Comparison of ENCODE assay signal across 17 mouse cellular contexts in the genomic region with DNA sequence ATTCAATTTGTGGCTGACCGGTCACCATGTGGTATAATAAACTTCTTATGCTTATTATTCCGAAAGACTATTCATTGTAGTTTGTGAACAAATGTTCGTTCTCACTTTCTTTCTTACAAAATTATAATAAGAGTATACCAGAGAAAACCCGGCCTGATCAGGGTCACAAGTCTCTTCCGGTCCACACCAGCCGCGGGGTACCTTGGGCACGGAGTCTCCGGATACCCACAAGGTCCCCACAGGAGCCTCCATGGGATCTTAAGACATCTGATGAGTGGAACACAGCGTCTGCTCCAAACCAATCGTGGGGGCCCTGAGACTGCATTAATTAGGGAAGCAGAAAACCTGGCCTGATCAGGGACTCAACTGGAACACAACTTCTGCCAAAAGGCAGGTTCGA. TPM values are rescaled to one million over a fixed set of nuclear protein-coding genes. Genes with fewer than 3 reads are reported as not detected.
DNase-seq lines count a peak whose midpoint lies in the region.
"Had no signal": no experiment of that assay in that cellular context is flagged by ENCODE, and none has a peak within 500 bp of the region (broad histone marks: within the 10 kb centered on the region; RNA-seq: fewer than 3 reads in every experiment).

No protein-coding gene starts in this region.

- H3K27ac ChIP-seq in heart, embryonic 10.5 days: no peak overlapping the region

- intact Hi-C loops in heart, postnatal 36 days (cut with DNase I): no loop called here
- intact Hi-C loops in heart, postnatal 14 days (cut with DNase I): no loop called here

- H3K4me1 ChIP-seq in heart, embryonic 10.5 days: no peaks in the 10 kb centered on the region

- H3K27me3 ChIP-seq in heart, embryonic 10.5 days (ENCODE audit: insufficient read depth, poor library complexity, severe bottlenecking): no peaks in the 10 kb centered on the region
- H3K27me3 ChIP-seq: CH12.LX, Patski had no signal

- H3K4me3 ChIP-seq in heart, embryonic 10.5 days: no peak overlapping the region

- H3K9me3 ChIP-seq in heart, embryonic 10.5 days: no peaks in the 10 kb centered on the region
- H3K9me3 ChIP-seq: G1E had no signal

- peak; percentile 83 for DNase-seq in heart, adult 11 months
- no peak for DNase-seq in heart, postnatal 36 days
- peak; percentile 53 for DNase-seq in heart, embryonic 10.5 days (ENCODE audit: low spot score)
- no peak for DNase-seq in heart, postnatal 14 days
- DNase-seq: adrenal gland, adult 2 months; adrenal gland, adult 8-10 months; adrenal gland, postnatal 10 days; adrenal gland, postnatal 14 days; adrenal gland, postnatal 25 days; adrenal gland, postnatal 36 days; B cell, adult 2 months; cerebellum, adult 11 months; cerebellum, adult 11-12 months; cerebellum, adult 18-20 months had no signal

- WGBS in heart, embryonic 10.5 days: 90% methylated on average over 12 of the region's 12 CpGs

- H3K36me3 ChIP-seq in heart, embryonic 10.5 days: no peaks in the 10 kb centered on the region
- H3K36me3 ChIP-seq: G1E had no signal

RNA-seq across cellular contexts. Expression of gene Desi2, which starts 52.9 kb away (rescaled TPM):
- 10 to 100 TPM; 16.0 to 17.0 TPM for total RNA-seq in heart, postnatal 36 days (2021)
- polyA plus RNA-seq in heart, embryonic 10.5 days (2016; fragmentation: Nextera tagmentation; extraction: Ambion mirVana): 19.7 and 22.8 TPM in 2 replicates
- total RNA-seq in heart, postnatal 14 days (2021): 10 to 100 TPM; 19.9 to 21.1 TPM

Comparison
In these comparisons a context has a peak if more than half of its experiments do, and no peak if none do; other contexts are left out.
1. DNase-seq: peak in heart, adult 11 months (single experiment) and heart, embryonic 10.5 days (single experiment); none in heart, postnatal 36 days (0 of 2) and heart, postnatal 14 days (0 of 2).